Mouse (Mus musculus) heart, adult 2 months (tissue): ENCODE measurements around the gene Trmt44. TPM values are rescaled to one million over a fixed set of nuclear protein-coding genes. Genes with fewer than 3 reads are reported as not detected.

Source experiments
- DNase-seq, 2 experiments: peaks; one replicate each; pipeline ENCODE4 v3.0.0; 2021
- H3K27ac ChIP-seq: fragments of 200-600 bp; 2 replicates; pipeline ENCODE4 v1.8.1; 2022
- H3K27me3 ChIP-seq: fragments of 200-500 bp; 2 replicates; pipeline ENCODE4 v1.6.1; 2012; ENCODE audit warnings: mild to moderate bottlenecking, low read length, inconsistent platforms, mixed read lengths; ENCODE audit not compliant: control insufficient read depth, insufficient read depth
- H3K36me3 ChIP-seq: fragments of 200-500 bp; 2 replicates; pipeline ENCODE4 v1.6.1; 2012; ENCODE audit warnings: low read length, inconsistent platforms; ENCODE audit not compliant: control insufficient read depth, insufficient read depth
- H3K4me1 ChIP-seq: fragments of 200-500 bp; 2 replicates; pipeline ENCODE4 v1.6.1; 2011; ENCODE audit warnings: low read length; ENCODE audit not compliant: control insufficient read depth, insufficient read depth
- H3K4me3 ChIP-seq: fragments of 200-600 bp; 2 replicates; pipeline ENCODE4 v1.8.1; 2022
- H3K79me2 ChIP-seq: fragments of 200-500 bp; replicated peaks from 2 replicates; pipeline ENCODE4 v1.6.1; 2012; ENCODE audit warnings: mild to moderate bottlenecking, inconsistent platforms, low read length, moderate library complexity, mixed read lengths; ENCODE audit not compliant: control insufficient read depth, insufficient read depth
- H3K9ac ChIP-seq: fragments of 200-500 bp; 2 replicates; pipeline ENCODE4 v1.6.1; 2012; ENCODE audit warnings: low read depth, mild to moderate bottlenecking, control low read depth, inconsistent platforms, low read length, mixed read lengths
- CTCF ChIP-seq: fragments of 200-600 bp; IDR thresholded peaks from 2 replicates; pipeline ENCODE4 v1.8.1; 2022; ENCODE audit warnings: antibody characterized with exemption, mild to moderate bottlenecking, moderate library complexity
- EP300 ChIP-seq: fragments of 200-500 bp; IDR thresholded peaks from 2 replicates; pipeline ENCODE4 v1.6.1; 2011; ENCODE audit warnings: low read depth, low read length, control low read depth; ENCODE audit not compliant: insufficient read depth
- POLR2A ChIP-seq: fragments of 200-500 bp; IDR thresholded peaks from 2 replicates; pipeline ENCODE4 v1.6.1; 2011; ENCODE audit warnings: mild to moderate bottlenecking, low read depth, low read length, control low read depth; ENCODE audit not compliant: insufficient read depth
- WGBS: fragments of 180-500 bp; shearing (Covaris S2); methylation state at CpG from one replicate; pipeline ENCODE4 v1.1.7; 2018; 5-methylcytosine and 5-hydroxymethylcytosine counted together
- intact Hi-C: fragments of 180-260 bp; cut with DNase I; formaldehyde crosslinking; loops from one replicate; pipeline ENCODE4 v1.15.1; 2025
- polyA plus RNA-seq: library from polyadenylated mRNA; depleted of rRNA; stranded (reverse); fragments of >200 nt; gene quantifications from 2 replicates; pipeline ENCODE4 v1.2.3, GENCODE M21; 2012
- total RNA-seq, 2 experiments: library from RNA; stranded (reverse); gene quantifications; 2 replicates each; pipeline ENCODE4 v1.2.3; 2021

Gene Trmt44
- total and polyA plus RNA-seq, 3 experiments: 1.7 to 2.0 (median 1.9) TPM

GRCm38 (mm10) chr5:35571546-35571945 lies 3.3 kb downstream of the Trmt44 start:
- Histone ChIP-seq H3K36me3 (no peaks in the 10 kb centered on the region; the same call in 1 of the 2 replicates), H3K4me1 (peaks cover 3% of the 10 kb centered on the region), H3K27ac (no peak overlapping the region), H3K79me2 (no peaks in the 10 kb centered on the region), H3K4me3 (no peak overlapping the region), H3K9ac (no peak overlapping the region), H3K27me3 (no peaks in the 10 kb centered on the region)
- TF ChIP-seq CTCF: no peak
- no peak for TF ChIP-seq POLR2A
- TF ChIP-seq EP300: no peak
- DNase-seq: no peak
- intact Hi-C loops: no loop called here
- WGBS: 86% methylated on average over 6 of the region's 6 CpGs

GRCm38 (mm10) chr5:35566632-35567031 lies 8.2 kb downstream of the Trmt44 start:
- H3K27ac ChIP-seq: no peak overlapping the region
- intact Hi-C loops: no loop called here
- no peaks in the 10 kb centered on the region for H3K4me1 ChIP-seq
- no peak overlapping the region for H3K9ac ChIP-seq
- H3K27me3 ChIP-seq: no peaks in the 10 kb centered on the region
- H3K36me3 ChIP-seq: no peaks in the 10 kb centered on the region
- no peaks in the 10 kb centered on the region for H3K79me2 ChIP-seq
- no peak for DNase-seq
- H3K4me3 ChIP-seq: no peak overlapping the region
- WGBS: 92% methylated on average over 4 of the region's 4 CpGs
- TF ChIP-seq EP300: no peak

GRCm38 (mm10) chr5:35565217-35565616 lies 9.7 kb downstream of the Trmt44 start:
- 91% methylated on average over 9 of the region's 9 CpGs for WGBS
- H3K79me2 ChIP-seq: no peaks in the 10 kb centered on the region
- no peak overlapping the region for H3K4me3 ChIP-seq
- no peaks in the 10 kb centered on the region for H3K4me1 ChIP-seq
- H3K9ac ChIP-seq: no peak overlapping the region
- TF ChIP-seq CTCF (no peak), POLR2A (no peak), EP300 (no peak)
- no peak overlapping the region for H3K27ac ChIP-seq
- H3K36me3 ChIP-seq: no peaks in the 10 kb centered on the region
- no peaks in the 10 kb centered on the region for H3K27me3 ChIP-seq
- no peak for DNase-seq
- intact Hi-C loops: no loop called here

- no peaks in the 10 kb centered on the region for H3K79me2 ChIP-seq
- 0% methylated on average over 1 of the region's 1 CpGs for WGBS
- H3K27me3 ChIP-seq: no peaks in the 10 kb centered on the region
- DNase-seq: peak; percentile 63 to 85
- H3K4me3 ChIP-seq: no peak overlapping the region
- H3K36me3 ChIP-seq: no peaks in the 10 kb centered on the region
- intact Hi-C loops: loop anchor here (1.0 kb wide), 1 partner anchor 40 kb away; no protein-coding TSS in a partner anchor
- H3K9ac ChIP-seq: no peak overlapping the region
- TF ChIP-seq POLR2A (no peak), EP300 (no peak), CTCF (peak; percentile 97)
- no peak overlapping the region for H3K27ac ChIP-seq
- H3K4me1 ChIP-seq: peaks cover 10% of the 10 kb centered on the region
Measured at GRCm38 (mm10) chr5:35563449-35563848, 11.4 kb downstream of the Trmt44 start.

- Histone ChIP-seq H3K79me2 (no peaks in the 10 kb centered on the region), H3K36me3 (no peaks in the 10 kb centered on the region), H3K9ac (no peak overlapping the region), H3K27ac (no peak overlapping the region), H3K4me3 (no peak overlapping the region), H3K4me1 (peaks cover 11% of the 10 kb centered on the region), H3K27me3 (no peaks in the 10 kb centered on the region)
- 81% methylated on average over 2 of the region's 2 CpGs for WGBS
- intact Hi-C loops: loop anchor here (1.0 kb wide), 1 partner anchor 39 kb away; no protein-coding TSS in a partner anchor
- no peak for DNase-seq
- TF ChIP-seq POLR2A (no peak), EP300 (no peak), CTCF (no peak)
Measured at GRCm38 (mm10) chr5:35562616-35563015, 12.3 kb downstream of the Trmt44 start.

DNA sequence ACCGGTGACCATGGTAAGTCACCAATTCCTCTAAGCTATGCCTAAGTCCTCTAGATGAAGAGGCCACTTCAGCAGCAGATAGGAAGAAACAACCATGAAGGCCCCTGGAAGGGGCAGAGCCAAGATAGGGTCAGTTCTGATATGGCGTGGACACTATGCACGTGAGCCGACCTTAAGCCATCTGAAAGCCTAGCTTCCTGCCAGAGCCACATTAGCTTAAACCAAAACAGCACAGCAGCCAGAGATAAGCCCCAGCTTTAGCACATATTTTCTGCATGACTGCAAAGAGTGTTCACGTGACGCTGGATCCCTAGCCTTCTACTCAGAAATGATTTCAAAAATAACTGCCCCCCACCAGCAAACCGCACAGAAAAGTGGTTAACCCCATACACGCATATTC lies 15.4 kb downstream of the Trmt44 start:
- Histone ChIP-seq H3K9ac (no peak overlapping the region), H3K27ac (peak overlapping the region; percentile 52), H3K27me3 (no peaks in the 10 kb centered on the region), H3K4me1 (peaks cover 11% of the 10 kb centered on the region), H3K79me2 (no peaks in the 10 kb centered on the region), H3K36me3 (no peaks in the 10 kb centered on the region), H3K4me3 (no peak overlapping the region)
- intact Hi-C loops: no loop called here
- TF ChIP-seq POLR2A: no peak
- TF ChIP-seq EP300: peak; percentile 36; the same call in 1 of the 2 replicates
- DNase-seq: peak; percentile 37 to 61
- WGBS: 23% methylated on average over 8 of the region's 8 CpGs
